Comparison of ENCODE assay signal across 9 mouse cellular contexts in the genomic region with DNA sequence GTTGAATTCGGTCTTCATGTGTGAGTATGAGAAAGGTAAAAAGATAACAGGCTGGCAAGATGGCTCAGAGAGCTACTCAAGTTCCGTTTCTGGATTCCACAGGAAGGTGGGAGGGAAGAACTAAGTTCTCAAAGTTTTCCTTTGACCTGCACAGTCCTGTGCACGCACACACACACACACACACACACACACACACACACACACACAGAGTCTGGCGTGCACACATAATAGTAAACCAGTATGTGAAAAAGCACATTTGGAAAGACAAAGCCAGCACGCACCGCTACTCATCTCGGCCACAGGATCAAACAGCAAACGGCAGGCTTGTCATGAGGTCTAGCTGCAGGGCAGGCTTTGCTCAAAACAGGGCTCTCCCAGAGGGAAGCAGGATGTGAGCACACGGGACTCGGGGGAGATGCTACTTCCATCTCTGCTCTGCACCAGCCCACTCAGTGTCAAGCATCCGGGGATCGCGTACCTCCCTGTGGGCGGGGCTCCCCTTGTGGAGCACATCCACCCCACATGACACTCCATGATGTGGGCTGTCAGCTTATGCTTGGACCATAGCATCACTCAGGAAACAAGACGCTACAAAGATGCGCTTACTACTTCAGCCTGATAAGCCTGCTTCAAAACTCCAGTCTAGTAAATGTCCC. TPM values are rescaled to one million over a fixed set of nuclear protein-coding genes. Genes with fewer than 3 reads are reported as not detected.
DNase-seq lines count a peak whose midpoint lies in the region; ATAC-seq lines count a peak whose summit lies in the region.
"Had no signal": no experiment of that assay in that cellular context is flagged by ENCODE, and none has a peak within 500 bp of the region (broad histone marks: within the 10 kb centered on the region; RNA-seq: fewer than 3 reads in every experiment).

No protein-coding gene starts in this region.

- no peaks in the 10 kb centered on the region for H3K9me3 ChIP-seq in midbrain, embryonic 13.5 days

- no peaks in the 10 kb centered on the region for H3K4me1 ChIP-seq in midbrain, embryonic 13.5 days (replicated peaks)

- H3K36me3 ChIP-seq in midbrain, embryonic 13.5 days: no peaks in the 10 kb centered on the region

- 58% methylated on average over 16 of the region's 16 CpGs for WGBS in midbrain, embryonic 13.5 days

- DNase-seq in adrenal gland, adult 2 months: peak; percentile 61
- no peak for DNase-seq in adrenal gland, postnatal 4 days (ENCODE audit: low spot score in 2 of 2)
- DNase-seq in cerebellum, postnatal 25 days: peak; percentile 9 to 40
- peak; percentile 58 for DNase-seq in gastrocnemius, postnatal 25 days
- DNase-seq in induced T-regulatory cell, adult 2 months (ENCODE audit: low read depth): peak; percentile 43
- peak; percentile 22 to 57 for DNase-seq in left cerebral cortex, postnatal 14 days (ENCODE audit: low spot score in 2 of 2)
- no peak for DNase-seq in c-Kit-positive CD71-positive TER-119-positive erythroid progenitor cells, embryonic 14.5 days (ENCODE audit: low spot score)

- no peaks in the 10 kb centered on the region for H3K27me3 ChIP-seq in midbrain, embryonic 13.5 days

- peak overlapping the region; percentile 42; the same call in 1 of the 2 replicates for H3K9ac ChIP-seq in midbrain, embryonic 13.5 days (replicated peaks)

- no peak overlapping the region for H3K27ac ChIP-seq in midbrain, embryonic 13.5 days

- intact Hi-C loops in left cerebral cortex, postnatal 14 days (cut with DNase I): no loop called here

- peak overlapping the region; percentile 43 for H3K4me2 ChIP-seq in midbrain, embryonic 13.5 days (replicated peaks)

- peak overlapping the region; percentile 26 for H3K4me3 ChIP-seq in midbrain, embryonic 13.5 days (replicated peaks)
- H3K4me3 ChIP-seq: erythroblast, embryonic 14.5 days had no signal

- peak; percentile 95 for ATAC-seq in midbrain, embryonic 13.5 days

RNA-seq across cellular contexts. Expression of a gene that starts 50.9 kb away (rescaled TPM):
- 10 to 100 TPM; 51.8 to 75.4 TPM for total RNA-seq in adrenal gland, adult 2 months (2021)
- 4.5 and 7.9 TPM in 2 replicates for polyA plus RNA-seq in adrenal gland, adult 2 months (2012; rRNA removed)
- total RNA-seq in adrenal gland, postnatal 4 days (2021): 10 to 100 TPM; 54.2 to 55.2 TPM
- 10 to 100 TPM; 61.3 to 87.3 TPM for total RNA-seq in gastrocnemius, postnatal 25 days (2021)
- total RNA-seq in left cerebral cortex, postnatal 14 days (2021): 10 to 100 TPM; 17.8 to 20.9 TPM
- 4.6 and 5.0 TPM in 2 replicates for polyA plus RNA-seq in midbrain, embryonic 13.5 days (2015; fragmentation: Nextera tagmentation; extraction: Ambion mirVana)
- polyA plus RNA-seq: erythroblast, embryonic 14.5 days had no signal

Comparison
In these comparisons a context has a peak if more than half of its experiments do, and no peak if none do; other contexts are left out.
1. DNase-seq: peak in adrenal gland, adult 2 months (single experiment), cerebellum, postnatal 25 days (2 of 2), gastrocnemius, postnatal 25 days (single experiment), induced T-regulatory cell, adult 2 months (single experiment) and left cerebral cortex, postnatal 14 days (2 of 2); none in adrenal gland, postnatal 4 days (0 of 2) and c-Kit-positive CD71-positive TER-119-positive erythroid progenitor cells, embryonic 14.5 days (single experiment).